Mouse (Mus musculus): ENCODE measurements around the gene Atf3.

Atf3 gene

GRCm38 (mm10) chr1:191189671-191190372, 28.0 kb downstream of the Atf3 start:
- DNase-seq (ENCODE audit: low spot score), result no peak

- DNase-seq (ENCODE audit: low spot score), result peak; percentile 67
Observed at GRCm38 (mm10) chr1:191186386-191186770, 31.5 kb downstream of the Atf3 start.

- no peak for DNase-seq (ENCODE audit: low spot score)
Observed at GRCm38 (mm10) chr1:191185761-191186385, 32.0 kb downstream of the Atf3 start.

GRCm38 (mm10) chr1:191184841-191185251, 33.0 kb downstream of the Atf3 start:
- DNase-seq (ENCODE audit: low spot score), result peak; percentile 49

- peak; percentile 61 for DNase-seq (ENCODE audit: low spot score)
Observed at GRCm38 (mm10) chr1:191184066-191184815, 33.6 kb downstream of the Atf3 start.

- peak; percentile 96 for DNase-seq (ENCODE audit: low spot score)
Observed at GRCm38 (mm10) chr1:191183163-191184065, 34.4 kb downstream of the Atf3 start.

GRCm38 (mm10) chr1:191182431-191183162, 35.2 kb downstream of the Atf3 start:
- peak; percentile 70 for DNase-seq (ENCODE audit: low spot score)

- no peak for DNase-seq (ENCODE audit: low spot score)
Observed at GRCm38 (mm10) chr1:191181469-191182259, 36.2 kb downstream of the Atf3 start.

- DNase-seq (ENCODE audit: low spot score), result no peak
Observed at GRCm38 (mm10) chr1:191180397-191180796, 37.4 kb downstream of the Atf3 start.

GRCm38 (mm10) chr1:191179846-191180245, 38.0 kb downstream of the Atf3 start:
- DNase-seq (ENCODE audit: low spot score), result no peak

- DNase-seq (ENCODE audit: low spot score), result peak; percentile 46
Observed at GRCm38 (mm10) chr1:191178511-191179188, 39.2 kb downstream of the Atf3 start.

GRCm38 (mm10) chr1:191176887-191177286, 41.0 kb downstream of the Atf3 start:
- DNase-seq (ENCODE audit: low spot score), result no peak

- peak; percentile 60 for DNase-seq (ENCODE audit: low spot score)
Observed at GRCm38 (mm10) chr1:191172487-191172886, 45.4 kb downstream of the Atf3 start.

- DNase-seq (ENCODE audit: low spot score), result no peak
Observed at GRCm38 (mm10) chr1:191170444-191170843, 47.4 kb downstream of the Atf3 start.

GRCm38 (mm10) chr1:191166189-191166588, 51.6 kb downstream of the Atf3 start:
- DNase-seq (ENCODE audit: low spot score), result no peak

GRCm38 (mm10) chr1:191164717-191165116, 53.1 kb downstream of the Atf3 start, which contains the start of gene Fam71a:
Gene Fam71a (minus strand): TSS chr1:191164817.
- DNase-seq (ENCODE audit: low spot score), result no peak

GRCm38 (mm10) chr1:191154314-191154713, 63.5 kb downstream of the Atf3 start:
- no peak for DNase-seq (ENCODE audit: low spot score)

GRCm38 (mm10) chr1:191153052-191153451, 64.8 kb downstream of the Atf3 start:
- DNase-seq (ENCODE audit: low spot score), result peak; percentile 54

GRCm38 (mm10) chr1:191150924-191151605, 66.8 kb downstream of the Atf3 start:
- DNase-seq (ENCODE audit: low spot score), result no peak
